ENCODE assay signal across 21 mouse cellular contexts in genomic region chr5:90949499-90949898, GRCm38 (mm10). TPM values are rescaled to one million over a fixed set of nuclear protein-coding genes. Genes with fewer than 3 reads are reported as not detected.
DNase-seq lines count a peak whose midpoint lies in the region; ATAC-seq lines count a peak whose summit lies in the region.
"Had no signal": no experiment of that assay in that cellular context is flagged by ENCODE, and none has a peak within 500 bp of the region (broad histone marks: within the 10 kb centered on the region; RNA-seq: fewer than 3 reads in every experiment).

No protein-coding gene starts in this region.

- no peak overlapping the region for H3K9ac ChIP-seq in liver, embryonic 12.5 days
- H3K9ac ChIP-seq: embryonic facial prominence, embryonic 12.5 days; forebrain, embryonic 15.5 days; heart, embryonic 13.5 days; hindbrain, embryonic 13.5 days had no signal

- no peak for DNase-seq in layer of hippocampus, postnatal 36 days
- no peak for DNase-seq in adrenal gland, postnatal 36 days
- DNase-seq: adrenal gland, adult 2 months; adrenal gland, postnatal 25 days; cerebellum, adult 2 months; cerebellum, postnatal 10 days; gastrocnemius, postnatal 14 days; heart, postnatal 10 days; heart, postnatal 4 days had no signal

- peaks cover 61% of the 10 kb centered on the region for H3K4me1 ChIP-seq in megakaryocyte, embryonic 14.5 days
- peaks cover 33% of the 10 kb centered on the region for H3K4me1 ChIP-seq in liver, embryonic 12.5 days
- H3K4me1 ChIP-seq: embryonic facial prominence, embryonic 12.5 days; forebrain, embryonic 15.5 days; hindbrain, embryonic 13.5 days had no signal

- H3K27ac ChIP-seq in liver, embryonic 12.5 days, result no peak overlapping the region
- H3K27ac ChIP-seq: embryonic facial prominence, embryonic 12.5 days; forebrain, embryonic 15.5 days; heart, embryonic 13.5 days; hindbrain, embryonic 13.5 days; hindbrain, postnatal 0 days had no signal

- WGBS in liver, embryonic 12.5 days (ENCODE audit: insufficient replicate concordance), result 31% methylated on average over 15 of the region's 15 CpGs

- H3K4me3 ChIP-seq in megakaryocyte, embryonic 14.5 days (replicated peaks), result peak overlapping the region; percentile 86
- no peak overlapping the region; the same call in 1 of the 2 replicates for H3K4me3 ChIP-seq in liver, embryonic 12.5 days
- H3K4me3 ChIP-seq: embryonic facial prominence, embryonic 12.5 days; forebrain, embryonic 15.5 days; heart, embryonic 13.5 days; hindbrain, embryonic 13.5 days had no signal

- H3K27me3 ChIP-seq in megakaryocyte, embryonic 14.5 days (replicated peaks), result no peaks in the 10 kb centered on the region
- no peaks in the 10 kb centered on the region for H3K27me3 ChIP-seq in liver, embryonic 12.5 days (replicated peaks)
- H3K27me3 ChIP-seq: embryonic facial prominence, embryonic 12.5 days; forebrain, embryonic 15.5 days; heart, embryonic 13.5 days; hindbrain, embryonic 13.5 days had no signal

- no peak for ATAC-seq in megakaryocyte, adult 5-6 weeks (ENCODE audit: poor library complexity, severe bottlenecking)
- peak; percentile 52; the same call in 1 of the 2 replicates for ATAC-seq in liver, embryonic 12.5 days
- ATAC-seq in megakaryocyte progenitor cell, adult 5-6 weeks (replicated peaks; ENCODE audit: poor library complexity), result peak; percentile 81
- ATAC-seq: forebrain, embryonic 15.5 days; hindbrain, postnatal 0 days had no signal

- H3K4me2 ChIP-seq in liver, embryonic 12.5 days, result peak overlapping the region; percentile 31; the same call in 1 of the 2 replicates
- H3K4me2 ChIP-seq: embryonic facial prominence, embryonic 12.5 days; forebrain, embryonic 15.5 days; heart, embryonic 13.5 days; hindbrain, embryonic 13.5 days had no signal

- H3K9me3 ChIP-seq in megakaryocyte, embryonic 14.5 days, result no peaks in the 10 kb centered on the region
- H3K9me3 ChIP-seq in liver, embryonic 12.5 days (replicated peaks), result no peaks in the 10 kb centered on the region
- H3K9me3 ChIP-seq: embryonic facial prominence, embryonic 12.5 days; forebrain, embryonic 15.5 days; heart, embryonic 13.5 days; hindbrain, embryonic 13.5 days had no signal

- H3K36me3 ChIP-seq in megakaryocyte, embryonic 14.5 days (replicated peaks; ENCODE audit: low read length), result no peaks in the 10 kb centered on the region
- no peaks in the 10 kb centered on the region for H3K36me3 ChIP-seq in liver, embryonic 12.5 days
- H3K36me3 ChIP-seq: forebrain, embryonic 15.5 days; heart, embryonic 13.5 days had no signal

RNA-seq across cellular contexts. Expression of gene Mthfd2l, which starts 18.6 kb away (rescaled TPM):
- polyA plus RNA-seq in megakaryocyte, embryonic 14.5 days (2012; ENCODE audit: insufficient read depth, low replicate concordance), result 8.5 and 10.8 TPM in 2 replicates
- total RNA-seq in megakaryocyte, adult 5-6 weeks (2015), result 3.3 and 4.4 TPM in 2 replicates
- total RNA-seq in megakaryocyte, adult 5-6 weeks (2017), result 3.2 and 9.7 TPM in 2 replicates
- 11.4 and 13.9 TPM in 2 replicates for polyA plus RNA-seq in liver, embryonic 12.5 days (2016; fragmentation: Nextera tagmentation; extraction: Ambion mirVana)
- 12.6 and 14.6 TPM in 2 replicates for total RNA-seq in megakaryocyte progenitor cell, adult 5-6 weeks (2015)
- total RNA-seq in megakaryocyte progenitor cell, adult 5-6 weeks (2017), result 5.8 and 10.6 TPM in 2 replicates
- total RNA-seq in layer of hippocampus, postnatal 36 days (2021), result 10 to 100 TPM; 18.8 to 21.8 TPM
- 10 to 100 TPM; 19.8 TPM for total RNA-seq in adrenal gland, postnatal 36 days (2021)

RNA-seq across cellular contexts. Expression of gene Cxcl2, which starts 45.8 kb away (rescaled TPM):
- 28.2 and 32.2 TPM in 2 replicates for polyA plus RNA-seq in megakaryocyte, embryonic 14.5 days (2012; ENCODE audit: insufficient read depth, low replicate concordance)
- total RNA-seq in megakaryocyte, adult 5-6 weeks (2015), result 12.9 and 38.9 TPM in 2 replicates
- 19.7 and 51.7 TPM in 2 replicates for total RNA-seq in megakaryocyte, adult 5-6 weeks (2017)
- polyA plus RNA-seq in liver, embryonic 12.5 days (2016; fragmentation: Nextera tagmentation; extraction: Ambion mirVana), result 0.44 TPM in 1 of 2 replicates, not detected in the other
- total RNA-seq in megakaryocyte progenitor cell, adult 5-6 weeks (2015), result 7.3 and 32.4 TPM in 2 replicates
- 9.4 and 27.4 TPM in 2 replicates for total RNA-seq in megakaryocyte progenitor cell, adult 5-6 weeks (2017)
- total RNA-seq in layer of hippocampus, postnatal 36 days (2021), result not detected
- 1 to 10 TPM in 1 of 2 experiments, not detected in 1; 1.2 TPM for total RNA-seq in adrenal gland, postnatal 36 days (2021)
- total RNA-seq: adrenal gland, postnatal 25 days; ES-E14; gastrocnemius, postnatal 14 days; heart, postnatal 10 days; heart, postnatal 4 days; hindbrain, postnatal 0 days had no signal
- polyA plus RNA-seq: cerebellum, adult 2 months; cortical plate, adult 2 months; embryonic facial prominence, embryonic 12.5 days; forebrain, embryonic 11.5 days; forebrain, embryonic 15.5 days; heart, embryonic 13.5 days; hindbrain, embryonic 13.5 days had no signal

RNA-seq across cellular contexts. Expression of gene Cxcl1, which starts 58.5 kb away (rescaled TPM):
- polyA plus RNA-seq in megakaryocyte, embryonic 14.5 days (2012; ENCODE audit: insufficient read depth, low replicate concordance), result 0.48 and 1.9 TPM in 2 replicates
- total RNA-seq in megakaryocyte, adult 5-6 weeks (2015), result 0.36 TPM in 1 of 2 replicates, not detected in the other
- 0.16 and 0.70 TPM in 2 replicates for total RNA-seq in megakaryocyte, adult 5-6 weeks (2017)
- polyA plus RNA-seq in liver, embryonic 12.5 days (2016; fragmentation: Nextera tagmentation; extraction: Ambion mirVana), result 0.21 and 0.24 TPM in 2 replicates
- not detected in 2 replicates for total RNA-seq in megakaryocyte progenitor cell, adult 5-6 weeks (2015)
- total RNA-seq in megakaryocyte progenitor cell, adult 5-6 weeks (2017), result not detected in 2 replicates
- total RNA-seq in layer of hippocampus, postnatal 36 days (2021), result under 1 TPM; 0.37 to 0.68 TPM
- under 1 TPM; 0.33 to 0.36 TPM for total RNA-seq in adrenal gland, postnatal 36 days (2021)
- total RNA-seq: hindbrain, postnatal 0 days had no signal
- polyA plus RNA-seq: forebrain, embryonic 11.5 days; hindbrain, embryonic 13.5 days had no signal
